Mouse (Mus musculus) ES-Bruce4 (cell line): ENCODE results near the gene Zfp451.

ENCODE experiments used
- CTCF ChIP-seq: IDR thresholded peaks from one replicate; pipeline ENCODE4 v1.8.1; 2011; ENCODE audit warnings: low read depth, low read length
- EP300 ChIP-seq: IDR thresholded peaks from 2 replicates; pipeline ENCODE4 v1.6.1; 2011; ENCODE audit warnings: low read depth, low read length; ENCODE audit not compliant: insufficient read depth
- POLR2A ChIP-seq: IDR thresholded peaks from one replicate; pipeline ENCODE4 v1.8.1; 2011; ENCODE audit warnings: low read length; ENCODE audit not compliant: insufficient read depth

DNA sequence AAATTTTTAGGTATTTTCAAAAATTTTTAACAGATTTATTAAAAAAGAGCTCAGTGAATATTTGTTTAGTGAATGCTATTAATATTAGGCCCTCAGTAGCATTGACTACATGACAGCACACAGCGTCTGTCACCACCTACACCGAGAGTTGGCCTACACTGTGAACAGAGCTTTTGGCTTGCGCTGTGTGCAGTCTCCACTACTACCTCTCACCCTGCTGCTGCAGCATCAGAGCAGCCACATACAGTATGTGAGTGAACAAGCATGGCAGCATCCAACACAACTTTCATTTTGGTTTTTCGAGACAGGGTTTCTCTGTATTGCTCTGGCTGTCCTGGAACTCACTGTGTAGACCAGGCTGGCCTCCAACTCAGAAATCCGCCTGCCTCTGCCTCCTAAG, 29.8 kb downstream of the Zfp451 start:
- no peak for TF ChIP-seq POLR2A
- TF ChIP-seq CTCF, result no peak
- no peak for TF ChIP-seq EP300
